Mouse (Mus musculus) kidney, adult 2 months (tissue): ENCODE measurements around the gene Ilf2. TPM values are rescaled to one million over a fixed set of nuclear protein-coding genes. Genes with fewer than 3 reads are reported as not detected.

Experiments used
- DNase-seq: peaks from one replicate; pipeline ENCODE4 v3.0.0; 2021
- H3K27ac ChIP-seq: fragments of 200-500 bp; 2 replicates; pipeline ENCODE4 v1.5.1; 2012; ENCODE audit warnings: low read depth, low read length, control low read depth, inconsistent platforms; ENCODE audit not compliant: insufficient read depth
- H3K27me3 ChIP-seq: fragments of 200-500 bp; replicated peaks from 2 replicates; pipeline ENCODE4 v1.6.1; 2012; ENCODE audit warnings: mild to moderate bottlenecking, moderate library complexity, low read length, inconsistent platforms; ENCODE audit not compliant: control insufficient read depth, insufficient read depth
- H3K36me3 ChIP-seq: fragments of 200-500 bp; 2 replicates; pipeline ENCODE4 v1.6.1; 2012; ENCODE audit warnings: mild to moderate bottlenecking, moderate library complexity, low read length, inconsistent platforms; ENCODE audit not compliant: control insufficient read depth, insufficient read depth
- H3K4me1 ChIP-seq: fragments of 200-500 bp; 2 replicates; pipeline ENCODE4 v1.6.1; 2011; ENCODE audit warnings: low read length; ENCODE audit not compliant: control insufficient read depth, insufficient read depth
- H3K4me3 ChIP-seq: fragments of 200-500 bp; 2 replicates; pipeline ENCODE4 v1.5.1; 2011; ENCODE audit warnings: mild to moderate bottlenecking, low read depth, low read length, control low read depth; ENCODE audit not compliant: insufficient read depth
- CTCF ChIP-seq: fragments of 200-500 bp; conservative IDR thresholded peaks from 2 replicates; pipeline ENCODE4 v1.5.1; 2011; ENCODE audit warnings: low read depth, mild to moderate bottlenecking, control low read depth, low read length, moderate library complexity, mixed read lengths; ENCODE audit not compliant: insufficient read depth, insufficient read length
- POLR2A ChIP-seq: fragments of 200-500 bp; IDR thresholded peaks from one replicate; pipeline ENCODE4 v1.6.1; 2011; ENCODE audit warnings: low read depth, low read length, control low read depth
- whole genome bisulfite sequencing: fragments of 180-500 bp; shearing (Covaris S2); methylation state at CpG from one replicate; pipeline ENCODE4 v1.1.7; 2018; 5-methylcytosine and 5-hydroxymethylcytosine counted together
- polyA plus RNA-seq: library from polyadenylated mRNA; depleted of rRNA; stranded (reverse); fragments of >200 nt; gene quantifications from 2 replicates; pipeline ENCODE4 v1.2.3, GENCODE M21; 2012

The Ilf2 gene
- polyA plus RNA-seq, 1 experiment, result 22.8 TPM

DNA sequence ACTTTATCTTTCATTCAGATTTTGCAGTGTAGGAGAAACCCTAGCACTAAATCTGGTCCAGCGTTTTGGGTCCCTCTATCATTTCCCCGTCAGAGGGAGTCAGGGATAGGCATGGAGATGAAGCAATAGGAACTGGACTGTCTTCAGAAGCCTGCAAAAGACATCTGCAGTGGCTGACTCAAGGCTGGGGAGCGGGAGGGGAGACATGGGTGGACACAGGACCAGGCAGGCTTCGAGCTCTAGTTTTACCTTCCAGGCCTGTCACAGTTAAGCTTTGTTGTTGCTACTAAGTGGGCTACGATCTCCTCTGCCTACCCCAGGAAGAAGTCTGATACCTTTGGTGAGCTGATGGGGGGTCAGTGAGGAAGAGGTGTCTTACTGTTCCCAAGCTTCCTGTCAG is 36.4 kb downstream of the Ilf2 start:
- H3K4me3 ChIP-seq, result no peak overlapping the region
- peaks cover 8% of the 10 kb centered on the region; the same call in 1 of the 2 replicates for H3K4me1 ChIP-seq
- 87% methylated on average over 5 of the region's 5 CpGs for WGBS
- TF ChIP-seq POLR2A (no peak), CTCF (no peak)
- no peak overlapping the region for H3K27ac ChIP-seq
- H3K27me3 ChIP-seq, result no peaks in the 10 kb centered on the region
- DNase-seq, result no peak
- no peaks in the 10 kb centered on the region for H3K36me3 ChIP-seq

DNA sequence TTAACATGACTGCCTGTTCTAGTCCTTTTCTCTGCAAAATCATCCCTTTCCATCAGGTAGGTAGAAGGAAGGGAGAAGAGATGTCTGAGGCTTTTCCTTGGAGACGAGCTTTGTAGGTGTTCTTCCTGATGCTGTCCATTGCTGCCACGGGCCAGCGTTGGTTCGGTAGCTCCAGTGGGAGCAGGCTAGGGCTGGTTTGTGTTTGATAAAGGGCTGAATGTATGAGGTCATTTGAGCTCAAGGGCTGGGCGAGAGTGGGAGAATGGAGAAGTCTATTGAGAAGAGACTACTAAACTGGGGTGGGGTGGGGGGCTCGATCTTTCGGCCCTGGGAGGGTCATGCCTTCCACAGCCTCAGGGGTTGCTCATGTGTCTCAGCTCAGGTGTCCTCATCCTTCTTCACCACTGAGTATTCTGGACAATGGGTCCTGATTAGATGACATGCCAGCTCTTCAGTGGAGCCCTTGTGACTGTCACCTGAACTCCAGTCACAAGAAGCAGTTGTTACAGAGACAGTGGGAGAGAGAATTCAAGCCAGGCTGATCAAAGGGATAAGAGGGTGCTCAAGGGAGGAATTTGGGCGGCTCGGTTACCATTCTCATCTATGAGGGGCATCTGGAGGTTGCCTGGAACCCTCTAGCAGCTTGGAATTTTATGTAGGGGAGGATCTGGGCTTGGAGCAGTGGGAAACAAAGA is 37.2 kb downstream of the Ilf2 start:
- peak; percentile 30 for DNase-seq
- 54% methylated on average over 9 of the region's 9 CpGs for WGBS
- no peaks in the 10 kb centered on the region for H3K27me3 ChIP-seq
- peak overlapping the region; percentile 60 for H3K4me3 ChIP-seq
- H3K36me3 ChIP-seq, result no peaks in the 10 kb centered on the region
- H3K4me1 ChIP-seq, result peaks cover 1% of the 10 kb centered on the region; the same call in 1 of the 2 replicates
- H3K27ac ChIP-seq, result peak overlapping the region; percentile 88
- no peak for TF ChIP-seq CTCF
- TF ChIP-seq POLR2A, result no peak

DNA sequence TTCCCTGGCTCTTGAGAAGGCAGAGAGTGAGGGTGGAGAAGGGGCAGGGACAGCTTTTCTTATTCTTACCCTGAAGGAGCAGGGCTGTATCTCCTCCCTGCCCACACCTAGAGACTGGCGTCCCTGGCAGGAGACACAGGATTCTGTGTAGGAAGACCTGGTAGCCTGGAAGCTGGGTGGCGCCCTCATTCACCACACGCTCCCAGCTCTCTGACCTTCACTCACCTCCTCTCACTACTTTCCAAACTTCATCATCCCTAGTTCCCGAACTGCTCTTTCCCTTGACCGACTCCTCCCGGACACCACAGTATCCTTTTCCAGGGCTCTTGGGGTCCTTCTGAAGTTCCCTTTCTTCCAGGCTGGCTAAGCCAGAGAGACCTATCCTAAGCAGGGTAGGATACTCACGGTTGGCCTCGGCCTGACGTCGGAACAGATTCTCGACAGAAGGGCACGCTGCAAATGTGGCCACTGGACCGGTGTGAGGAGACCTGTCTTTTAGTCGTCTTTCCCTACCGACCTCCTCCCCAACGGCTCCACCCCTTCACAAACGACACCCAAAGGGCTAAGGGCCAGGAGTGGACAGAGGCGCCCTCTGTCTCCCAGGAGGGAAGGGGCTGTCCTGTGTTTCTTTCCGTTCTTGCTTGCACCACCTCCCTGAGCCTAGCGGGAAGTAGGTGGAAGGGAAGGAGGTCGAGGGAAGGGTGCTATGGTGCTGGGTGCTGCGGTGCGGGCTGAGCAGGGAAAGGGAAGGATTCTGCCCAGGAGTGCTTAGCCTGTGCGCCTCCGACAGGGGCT is 38.1 kb downstream of the Ilf2 start, which contains the start of the genes S100a1 and S100a13:
Gene S100a1 (minus strand): TSS at position 597 of the 795 bp plus-strand sequence.
Gene S100a13 (plus strand): TSS at position 640 of the 795 bp plus-strand sequence.
- DNase-seq, result peak; percentile 94
- 2% methylated on average over 25 of the region's 25 CpGs for WGBS
- TF ChIP-seq POLR2A (peak; percentile 82), CTCF (peak; percentile 56)
- Histone ChIP-seq H3K4me1 (no peaks in the 10 kb centered on the region), H3K27me3 (no peaks in the 10 kb centered on the region), H3K27ac (peak within 1 kb of the TSS; percentile 88), H3K4me3 (peak within 1 kb of the TSS; percentile 60), H3K36me3 (no peaks in the 10 kb centered on the region)

DNA sequence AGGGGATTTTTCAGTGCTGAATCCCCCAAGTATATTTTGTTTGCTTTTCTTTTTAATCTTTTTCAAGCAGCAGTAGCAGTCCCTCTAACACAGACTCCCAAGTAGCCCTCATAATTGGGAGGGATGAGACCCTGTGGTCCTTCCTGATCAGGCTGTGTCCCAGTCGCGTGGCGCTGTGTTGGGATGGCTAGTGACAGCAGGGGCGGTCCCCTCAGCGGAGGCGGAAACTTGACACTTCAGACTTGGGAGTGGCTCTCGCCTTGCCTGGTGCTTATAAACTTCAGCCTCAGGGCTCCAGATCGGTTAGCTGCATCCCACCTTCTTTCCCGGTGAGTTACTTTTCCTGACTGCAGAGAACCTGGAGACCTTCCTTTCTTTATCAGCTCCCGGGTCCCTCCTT is 38.8 kb downstream of the Ilf2 start:
- DNase-seq, result peak; percentile 85
- Histone ChIP-seq H3K4me1 (no peaks in the 10 kb centered on the region), H3K36me3 (no peaks in the 10 kb centered on the region), H3K27me3 (no peaks in the 10 kb centered on the region), H3K4me3 (peak overlapping the region; percentile 60), H3K27ac (peak overlapping the region; percentile 88)
- no peak for TF ChIP-seq CTCF
- peak; percentile 63 for TF ChIP-seq POLR2A
- under 1% methylated on average over 10 of the region's 10 CpGs for WGBS

DNA sequence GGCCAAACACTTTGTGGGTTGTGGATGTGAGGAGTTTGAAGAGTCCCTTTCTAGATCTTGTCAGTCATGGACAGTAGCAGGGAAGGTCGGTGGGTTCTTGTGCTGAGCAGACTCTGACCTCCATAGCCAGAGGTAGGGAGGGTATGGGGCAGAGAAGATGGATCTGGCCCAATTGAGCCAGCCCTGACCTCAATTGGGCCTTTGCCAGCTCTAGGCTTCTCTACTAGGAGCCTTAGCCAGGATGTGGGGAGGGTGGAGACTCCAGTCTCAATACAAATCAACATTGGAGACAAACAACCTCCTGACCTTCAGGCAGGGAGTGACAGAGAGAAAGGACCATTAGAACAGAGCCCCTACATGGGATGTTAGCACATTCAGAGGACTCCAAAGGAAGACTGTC is 39.3 kb downstream of the Ilf2 start:
- Histone ChIP-seq H3K27ac (peak overlapping the region; percentile 72), H3K36me3 (no peaks in the 10 kb centered on the region), H3K27me3 (no peaks in the 10 kb centered on the region), H3K4me1 (no peaks in the 10 kb centered on the region), H3K4me3 (peak overlapping the region; percentile 60)
- DNase-seq, result peak; percentile 74
- TF ChIP-seq POLR2A (no peak), CTCF (no peak)
- 11% methylated on average over 1 of the region's 1 CpGs for WGBS

DNA sequence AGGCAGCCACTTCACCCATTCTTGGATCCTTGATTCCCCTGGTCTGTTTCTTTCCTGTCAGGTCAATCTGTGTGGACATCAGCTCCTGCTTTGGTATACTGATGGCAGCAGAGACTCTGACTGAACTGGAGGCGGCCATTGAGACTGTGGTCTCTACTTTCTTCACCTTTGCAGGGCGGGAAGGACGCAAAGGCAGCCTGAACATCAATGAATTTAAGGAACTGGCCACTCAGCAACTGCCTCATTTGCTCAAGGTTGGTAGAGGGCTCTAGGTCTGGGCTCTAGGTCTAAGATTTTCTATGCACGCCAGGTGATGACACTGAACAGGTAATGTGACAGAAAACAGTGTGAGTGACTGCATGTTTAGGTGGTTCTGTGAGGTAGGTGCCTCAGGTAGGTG is 39.9 kb downstream of the Ilf2 start:
- H3K36me3 ChIP-seq, result no peaks in the 10 kb centered on the region
- no peak overlapping the region for H3K27ac ChIP-seq
- H3K4me3 ChIP-seq, result no peak overlapping the region
- TF ChIP-seq CTCF (no peak), POLR2A (no peak)
- no peaks in the 10 kb centered on the region for H3K4me1 ChIP-seq
- WGBS, result 96% methylated on average over 4 of the region's 4 CpGs
- DNase-seq, result no peak
- H3K27me3 ChIP-seq, result no peaks in the 10 kb centered on the region

DNA sequence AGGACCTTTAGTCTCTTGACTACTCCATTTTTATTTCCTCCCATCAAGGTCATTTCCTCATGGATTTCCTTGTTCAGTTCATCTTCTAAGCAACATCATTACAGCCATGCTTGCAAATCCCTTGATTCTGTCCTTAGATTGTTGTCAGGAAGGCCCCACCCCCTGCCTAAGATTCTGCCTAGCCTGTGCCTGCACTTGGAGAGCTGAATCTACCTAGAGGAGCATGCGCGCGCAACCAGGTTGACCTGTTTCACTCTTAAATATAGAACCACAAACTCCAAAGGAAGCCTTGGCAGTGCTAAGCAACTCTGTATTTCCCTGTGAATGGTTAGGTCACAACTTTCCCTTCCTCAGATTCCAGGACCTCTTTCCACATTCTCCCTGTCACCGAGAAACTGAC is 41.8 kb downstream of the Ilf2 start:
- no peak for DNase-seq
- no peaks in the 10 kb centered on the region; the same call in 1 of the 2 replicates for H3K36me3 ChIP-seq
- no peak for TF ChIP-seq CTCF
- TF ChIP-seq POLR2A, result no peak
- no peaks in the 10 kb centered on the region for H3K27me3 ChIP-seq
- WGBS, result 74% methylated on average over 4 of the region's 4 CpGs
- no peaks in the 10 kb centered on the region for H3K4me1 ChIP-seq
- H3K4me3 ChIP-seq, result no peak overlapping the region
- no peak overlapping the region for H3K27ac ChIP-seq
